Mouse (Mus musculus) activated CD4-positive, CD25-positive, alpha-beta regulatory T cell, adult 4 months (primary cell): ENCODE measurements around the gene Vmn1r232. TPM values are rescaled to one million over a fixed set of nuclear protein-coding genes. Genes with fewer than 3 reads are reported as not detected.
A peak's percentile ranks its signal among the peaks of the same experiment; 100 is the strongest.

Experiments used
- ATAC-seq: one replicate; pipeline ENCODE4 v1.8.0; 2017
- polyA plus RNA-seq, 2 experiments: library from polyadenylated mRNA; unstranded; fragments of 100-300 nt; shearing (Covaris generic); gene quantifications; one replicate each; pipeline ENCODE4 v1.2.1; 2017

Gene Vmn1r232
- not detected for polyA plus RNA-seq

DNA sequence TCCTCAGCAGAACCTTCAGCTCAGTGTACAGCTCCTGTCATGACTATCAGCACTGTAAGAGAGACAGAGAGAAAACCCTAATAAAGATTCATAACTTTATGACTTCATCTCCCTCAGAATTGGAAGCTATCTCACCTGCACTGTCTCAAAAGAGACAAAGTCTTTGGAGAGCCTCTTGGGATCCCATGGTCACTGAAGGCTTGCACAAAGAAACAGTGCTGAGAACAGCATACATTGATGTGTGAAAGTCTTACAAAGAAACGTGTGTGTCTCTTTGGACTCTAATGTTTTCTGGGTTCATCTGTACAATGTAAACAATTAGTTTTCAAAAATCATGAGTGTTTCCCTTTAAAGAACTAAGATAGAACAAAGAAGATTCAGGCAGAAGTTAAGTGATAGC, at the start of gene Vmn1r232:
Gene Vmn1r232 (minus strand): TSS at position 101 of the 400 bp plus-strand sequence.
- no peak for ATAC-seq

DNA sequence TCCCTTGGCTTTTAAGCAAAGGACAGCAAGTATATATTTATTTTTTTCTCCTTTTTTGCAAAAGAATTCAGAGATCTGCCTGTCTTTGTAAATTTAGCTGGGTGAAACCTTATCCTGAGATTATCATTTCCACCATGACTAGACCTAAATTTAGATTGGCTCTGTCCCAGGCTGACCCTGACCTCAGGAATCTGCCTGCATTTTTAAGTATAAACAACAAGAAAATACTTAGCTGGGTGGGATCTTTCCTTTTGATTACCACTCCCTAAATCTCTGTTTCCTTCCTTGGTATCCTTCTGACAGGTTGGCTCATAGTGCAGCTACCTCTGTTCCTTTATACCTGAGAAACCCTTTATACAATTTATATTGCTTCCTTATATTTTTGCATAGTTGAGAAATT, 47.2 kb upstream of the Vmn1r232 start:
- ATAC-seq, result no peak

DNA sequence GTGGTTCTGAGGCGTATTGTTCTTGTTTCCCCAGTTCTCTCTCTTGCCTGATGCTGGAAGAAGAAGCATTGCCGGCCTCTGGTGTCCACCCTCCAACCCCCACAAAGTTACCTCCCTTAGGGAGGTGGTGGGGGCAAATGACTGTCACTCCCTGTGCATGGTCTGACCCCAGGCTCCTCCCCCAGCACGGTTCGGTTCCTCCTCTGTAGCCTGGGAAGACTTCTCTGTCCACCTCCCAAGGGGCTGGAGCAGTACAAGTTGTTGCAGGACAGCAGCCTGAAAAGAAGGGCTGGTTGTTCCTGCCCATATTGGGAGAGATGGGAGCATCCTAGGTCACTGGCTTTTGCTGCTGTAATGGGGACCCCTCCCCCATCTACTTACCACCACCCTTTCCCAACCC, 45.9 kb upstream of the Vmn1r232 start:
- ATAC-seq, result no peak

DNA sequence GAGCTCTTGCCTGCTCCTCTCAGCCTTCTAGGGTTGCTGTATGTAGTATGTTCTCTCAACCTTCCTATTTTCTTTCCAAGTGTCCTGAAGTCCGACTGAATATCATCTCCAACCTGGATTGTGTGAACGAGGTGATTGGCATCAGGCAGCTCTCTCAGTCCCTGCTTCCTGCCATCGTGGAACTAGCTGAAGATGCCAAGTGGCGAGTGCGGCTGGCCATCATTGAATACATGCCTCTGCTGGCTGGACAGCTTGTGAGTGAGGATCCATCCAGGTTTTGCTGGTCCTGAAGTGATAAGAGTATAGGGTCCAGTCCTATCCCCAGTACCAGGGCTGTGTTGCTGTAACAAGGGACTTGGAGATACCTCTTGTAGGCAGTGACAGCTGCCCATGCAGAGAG, 40.9 kb upstream of the Vmn1r232 start:
- ATAC-seq, result no peak

DNA sequence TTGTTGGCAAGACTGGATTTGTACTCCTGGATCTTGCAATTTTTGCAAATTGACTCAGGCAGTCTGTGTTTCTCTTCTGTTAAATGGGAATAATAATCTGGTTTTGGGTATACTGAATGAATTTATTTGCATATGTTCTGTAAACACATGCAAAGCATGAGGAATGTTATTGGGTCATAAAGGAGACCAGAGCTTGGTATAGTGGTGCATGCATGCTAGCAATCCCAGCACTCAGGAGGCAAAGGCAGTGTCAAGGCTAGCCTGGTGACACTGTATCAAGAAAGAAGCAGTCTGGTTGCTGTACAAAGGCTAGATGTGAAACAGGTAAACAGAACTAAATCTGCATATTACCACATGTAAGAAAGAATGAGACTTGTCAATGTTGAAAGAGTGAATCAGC, 27.1 kb upstream of the Vmn1r232 start:
- no peak for ATAC-seq

DNA sequence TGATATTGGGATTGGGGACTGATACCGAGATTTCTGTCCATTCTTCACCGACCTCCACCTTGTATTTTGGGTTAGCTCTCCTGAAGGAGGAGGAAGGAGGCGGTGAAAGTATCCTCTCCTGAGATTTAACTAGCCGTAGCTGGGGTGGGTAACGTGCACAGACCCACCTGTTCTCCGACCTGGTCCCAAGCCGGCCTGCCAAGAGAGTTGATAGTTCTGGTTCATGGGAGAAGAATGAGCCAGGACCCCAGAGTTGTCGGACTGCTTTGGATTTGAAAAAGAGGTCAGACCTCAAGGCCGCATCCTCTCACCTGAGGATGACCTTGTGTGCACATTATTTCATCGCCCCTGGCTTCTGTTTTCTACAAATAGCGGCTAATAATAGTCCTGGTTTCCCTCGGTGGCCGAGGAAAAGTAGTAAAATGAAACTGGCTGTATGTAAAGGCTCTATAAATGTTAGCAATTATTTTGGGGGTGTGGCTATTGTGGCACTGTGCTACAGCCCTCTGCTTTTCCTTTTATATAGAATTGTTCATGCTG, 26.6 kb upstream of the Vmn1r232 start:
- no peak for ATAC-seq

DNA sequence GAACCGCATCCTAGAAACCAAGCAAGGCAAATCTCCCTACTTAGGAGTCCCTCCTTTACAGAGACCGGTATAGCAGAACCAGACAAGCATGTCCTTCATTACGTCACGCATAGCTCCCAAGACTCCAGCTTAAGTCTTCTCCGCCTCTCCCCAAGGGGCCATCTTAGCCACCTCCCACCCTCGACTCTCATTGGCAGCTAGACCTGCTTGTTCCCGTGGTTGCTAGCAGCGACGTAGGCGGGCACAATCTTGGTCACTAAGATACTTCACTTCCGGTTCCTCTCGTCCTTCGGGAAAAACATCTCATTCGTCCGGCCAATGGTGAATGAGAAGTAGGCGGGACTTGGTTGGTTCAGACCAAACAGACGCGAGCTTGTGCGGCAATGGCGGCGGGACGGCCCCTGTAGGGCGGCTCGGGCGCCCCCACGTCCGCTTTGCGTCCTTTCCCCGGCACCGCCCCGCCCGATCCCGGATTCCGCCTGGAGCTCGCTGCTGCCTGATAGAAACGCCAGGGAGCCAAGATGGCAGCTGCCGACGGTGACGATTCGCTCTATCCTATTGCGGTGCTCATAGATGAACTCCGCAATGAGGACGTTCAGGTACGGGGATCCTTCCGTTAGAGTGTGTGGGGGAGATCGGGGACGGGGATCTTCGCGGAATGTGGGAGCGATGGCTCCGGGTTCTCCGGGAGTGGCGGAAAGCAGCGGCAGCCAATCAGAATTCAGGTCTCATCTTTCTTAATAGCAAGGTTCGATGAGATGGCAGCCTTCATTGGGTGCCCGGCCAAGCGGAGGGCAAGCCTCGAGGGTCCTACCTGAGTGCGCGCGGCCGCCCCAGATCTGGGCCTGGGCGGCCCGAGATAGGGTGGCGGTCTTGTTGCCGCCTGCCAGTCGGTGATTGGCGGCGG, 25.7 kb upstream of the Vmn1r232 start, which contains the start of gene Ppp2r1a:
Gene Ppp2r1a (plus strand): TSS at position 327 of the 907 bp plus-strand sequence.
- ATAC-seq, result peak; percentile 93

DNA sequence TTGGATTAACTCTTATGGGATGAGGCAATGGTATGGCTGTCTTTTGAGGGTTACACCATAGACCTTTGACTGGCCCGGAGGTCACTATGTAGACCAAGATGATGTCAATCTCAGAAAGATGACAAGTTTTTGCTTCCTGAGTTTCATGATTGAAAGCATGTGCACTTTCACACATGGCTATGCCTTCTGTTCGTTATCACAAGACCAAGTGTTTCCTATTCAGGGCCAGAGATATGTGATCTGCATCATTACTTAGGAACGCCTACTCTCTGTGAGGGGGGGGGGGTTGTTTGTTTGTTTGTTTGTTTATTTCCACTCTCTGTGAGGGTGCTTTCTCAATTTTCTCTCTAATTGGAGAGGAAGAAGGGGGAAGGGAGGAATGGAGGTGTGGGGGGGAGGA, 24.7 kb upstream of the Vmn1r232 start:
- no peak for ATAC-seq

DNA sequence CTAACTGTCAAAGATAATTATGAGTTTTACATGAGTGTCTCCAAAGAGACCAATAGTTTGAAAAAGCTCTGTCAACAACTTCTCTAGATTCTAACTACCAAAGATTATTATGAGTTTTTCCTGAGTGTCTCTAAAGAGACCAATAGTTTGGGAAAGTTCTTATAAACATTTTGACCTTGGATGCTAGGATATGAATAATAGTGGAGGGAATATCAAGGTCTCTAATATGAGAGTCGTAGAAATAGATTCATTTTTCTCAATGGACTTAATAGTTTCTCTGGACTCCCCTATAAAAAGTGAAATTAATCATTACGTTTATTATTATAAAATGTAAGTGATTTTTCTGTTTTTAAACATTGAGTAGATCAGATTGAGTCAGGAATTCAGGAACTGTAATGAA, 14.5 kb downstream of the Vmn1r232 start, which contains the start of gene Vmn1r231:
Gene Vmn1r231 (minus strand): TSS at position 101 of the 400 bp plus-strand sequence.
- no peak for ATAC-seq

Other genes with a start within 250 kb of the Vmn1r232 start
- gene Vmn1r226, start 236.9 kb downstream of the Vmn1r232 start, polyA plus RNA-seq, result not detected
- not detected for gene Vmn1r227, start 189.9 kb downstream of the Vmn1r232 start, polyA plus RNA-seq
- gene Vmn1r228, start 133.6 kb downstream of the Vmn1r232 start, polyA plus RNA-seq, result under 1 TPM in 1 of 2 experiments, not detected in 1; 0.17 TPM
- under 1 TPM in 1 of 2 experiments, not detected in 1; 0.05 TPM for gene Vmn1r229, start 108.2 kb downstream of the Vmn1r232 start, polyA plus RNA-seq
- gene Vmn1r230, start 79.3 kb downstream of the Vmn1r232 start, polyA plus RNA-seq, result not detected
- gene Vmn1r231, start 14.6 kb downstream of the Vmn1r232 start, polyA plus RNA-seq, result under 1 TPM in 1 of 2 experiments, not detected in 1; 0.21 TPM
- gene Ppp2r1a, start 25.6 kb upstream of the Vmn1r232 start, polyA plus RNA-seq, result 100 to 1,000 TPM; 182 to 225 TPM
- not detected for gene Vmn1r233, start 76.8 kb upstream of the Vmn1r232 start, polyA plus RNA-seq
- gene Zfp160, start 89.2 kb upstream of the Vmn1r232 start, polyA plus RNA-seq, result 10 to 100 TPM; 22.6 to 25.1 TPM